Mouse (Mus musculus) layer of hippocampus, adult 11-12 months (tissue): ENCODE measurements around the gene Asb15.

Source experiments
- DNase-seq: peaks from one replicate; pipeline ENCODE4 v3.0.0; 2022; ENCODE audit warnings: low spot score

Asb15 gene

DNA sequence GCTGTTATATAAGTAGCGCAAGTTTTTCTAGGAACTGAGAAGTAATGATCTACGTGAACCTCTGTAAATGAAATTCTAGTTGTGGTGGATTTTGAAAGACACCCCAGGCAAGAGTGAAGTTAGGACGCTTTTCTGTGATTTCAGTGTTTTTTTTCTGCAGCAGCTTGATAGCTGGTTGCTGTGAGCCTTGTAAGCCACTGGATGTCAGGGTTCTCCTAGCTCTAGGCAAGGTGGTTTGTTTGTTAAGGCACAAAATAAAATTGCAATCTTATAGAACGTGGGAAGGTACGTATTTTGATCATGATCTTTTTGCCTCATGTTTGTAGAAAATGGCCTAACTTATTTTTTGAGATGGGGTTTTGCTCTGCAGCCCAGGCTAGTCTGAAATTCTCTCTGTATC, 41.0 kb downstream of the Asb15 start:
- DNase-seq: no peak

DNA sequence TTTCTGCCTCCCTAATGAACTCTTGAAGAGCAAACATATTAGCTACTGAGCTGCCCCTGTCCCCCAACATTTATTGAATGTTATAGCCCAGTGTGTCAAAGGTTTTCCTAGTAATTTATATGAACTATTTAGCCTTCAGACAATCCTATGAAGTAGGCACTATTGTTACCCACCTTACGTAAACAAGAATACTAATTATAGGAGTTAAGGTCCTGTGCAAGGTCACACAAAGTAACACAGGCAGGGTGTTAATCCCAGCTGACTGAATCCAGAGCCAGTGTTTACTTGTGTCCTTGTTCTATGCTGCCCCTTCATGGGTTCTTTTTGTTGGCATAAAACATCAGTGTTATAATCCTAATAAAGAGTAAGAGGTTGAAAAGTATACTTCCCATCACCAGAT, 41.8 kb downstream of the Asb15 start:
- no peak for DNase-seq

DNA sequence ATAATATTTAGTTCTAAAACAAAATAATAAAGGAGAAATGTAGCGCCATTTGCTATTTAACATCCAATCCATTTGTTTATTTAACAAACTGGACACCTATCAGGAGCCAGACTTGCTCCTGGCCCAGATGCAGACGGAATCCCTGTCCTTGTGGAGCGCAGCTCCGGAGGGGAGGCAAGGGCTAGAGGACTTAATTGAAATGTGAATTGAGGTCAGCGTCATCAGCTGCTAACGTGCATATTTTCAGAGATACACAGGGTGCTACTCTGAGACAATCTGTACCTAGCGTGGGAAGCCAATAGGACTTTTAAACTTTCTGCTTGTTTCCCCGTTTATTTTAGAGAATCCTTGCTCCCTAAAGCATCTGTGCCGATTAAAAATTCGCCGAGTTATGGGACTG, 42.3 kb downstream of the Asb15 start:
- no peak for DNase-seq

DNA sequence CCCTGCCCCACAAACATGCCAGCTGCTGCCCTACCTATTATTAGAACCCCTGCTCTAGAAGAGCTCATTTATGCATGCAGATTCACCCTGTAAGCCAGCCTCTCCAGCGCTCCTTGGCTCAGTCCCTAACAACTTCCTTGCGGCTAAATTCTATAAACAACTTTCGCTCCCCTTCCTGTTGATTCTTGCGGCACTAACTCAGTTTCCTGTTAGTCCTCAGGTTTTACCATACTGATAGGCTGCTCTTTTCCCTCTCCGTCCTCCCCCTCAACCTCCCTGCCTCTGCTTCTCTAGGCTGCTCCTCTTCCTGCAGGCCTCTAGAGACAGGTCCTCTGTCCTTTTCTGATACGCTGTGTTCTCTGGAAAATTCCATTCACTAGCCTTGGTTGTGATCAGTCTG, 43.2 kb downstream of the Asb15 start:
- DNase-seq: no peak

DNA sequence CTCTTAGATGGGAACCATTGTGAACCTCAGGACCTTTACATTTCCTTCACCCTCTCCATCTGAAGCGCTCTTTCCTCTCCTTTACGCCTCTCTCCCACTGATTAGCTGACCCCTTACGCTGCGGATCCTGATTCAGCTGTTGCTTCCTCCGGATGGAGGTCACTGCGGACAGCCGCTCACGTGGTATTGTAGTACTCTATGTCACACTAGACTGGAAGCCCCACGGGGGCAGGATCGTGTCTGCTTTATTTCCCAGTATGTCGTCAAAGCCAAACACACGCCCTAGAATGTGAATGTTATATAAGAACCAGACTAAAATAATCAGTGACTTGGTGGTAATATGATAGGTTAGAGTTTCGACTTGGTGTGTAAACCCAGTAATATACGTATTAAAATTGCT, 44.5 kb downstream of the Asb15 start:
- DNase-seq: no peak

DNA sequence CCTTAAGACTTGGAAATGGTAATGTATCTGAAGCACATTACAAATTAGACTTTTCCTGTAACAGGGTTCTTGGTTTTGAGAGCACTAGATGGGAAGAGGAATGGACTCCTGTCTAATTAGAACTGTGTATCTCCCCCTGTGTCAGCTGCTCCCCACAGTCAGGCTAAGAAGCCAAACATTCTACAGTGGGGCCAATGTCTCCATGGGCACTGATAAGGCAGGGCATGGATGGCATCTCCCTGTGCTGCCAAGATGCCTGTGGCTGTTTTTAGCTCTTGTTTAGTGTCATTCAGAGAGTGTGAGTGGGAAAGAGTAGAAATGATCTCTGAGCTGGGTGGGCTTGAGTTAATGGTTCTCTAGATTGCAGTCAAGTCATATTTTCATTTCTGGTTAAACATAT, 45.4 kb downstream of the Asb15 start:
- no peak for DNase-seq

DNA sequence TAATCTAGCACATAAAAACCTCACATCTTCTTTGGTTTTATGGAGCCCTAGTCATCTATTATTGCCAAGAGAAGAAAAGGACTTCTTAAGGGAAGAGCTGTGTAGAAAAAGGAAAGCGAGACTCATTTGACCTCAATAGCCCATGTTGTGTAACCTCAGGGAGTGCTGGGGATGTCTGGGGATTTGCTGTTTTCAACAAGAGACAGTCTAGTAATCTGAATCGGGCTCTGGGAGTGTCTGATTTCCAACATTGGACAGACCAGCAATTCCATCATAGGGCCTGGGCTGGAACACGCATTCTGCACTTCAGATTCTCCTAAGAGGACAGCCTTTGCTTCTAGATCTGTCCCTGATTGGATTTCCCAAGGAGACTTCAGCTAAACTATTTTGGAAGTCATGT, 55.5 kb downstream of the Asb15 start:
- DNase-seq: no peak

DNA sequence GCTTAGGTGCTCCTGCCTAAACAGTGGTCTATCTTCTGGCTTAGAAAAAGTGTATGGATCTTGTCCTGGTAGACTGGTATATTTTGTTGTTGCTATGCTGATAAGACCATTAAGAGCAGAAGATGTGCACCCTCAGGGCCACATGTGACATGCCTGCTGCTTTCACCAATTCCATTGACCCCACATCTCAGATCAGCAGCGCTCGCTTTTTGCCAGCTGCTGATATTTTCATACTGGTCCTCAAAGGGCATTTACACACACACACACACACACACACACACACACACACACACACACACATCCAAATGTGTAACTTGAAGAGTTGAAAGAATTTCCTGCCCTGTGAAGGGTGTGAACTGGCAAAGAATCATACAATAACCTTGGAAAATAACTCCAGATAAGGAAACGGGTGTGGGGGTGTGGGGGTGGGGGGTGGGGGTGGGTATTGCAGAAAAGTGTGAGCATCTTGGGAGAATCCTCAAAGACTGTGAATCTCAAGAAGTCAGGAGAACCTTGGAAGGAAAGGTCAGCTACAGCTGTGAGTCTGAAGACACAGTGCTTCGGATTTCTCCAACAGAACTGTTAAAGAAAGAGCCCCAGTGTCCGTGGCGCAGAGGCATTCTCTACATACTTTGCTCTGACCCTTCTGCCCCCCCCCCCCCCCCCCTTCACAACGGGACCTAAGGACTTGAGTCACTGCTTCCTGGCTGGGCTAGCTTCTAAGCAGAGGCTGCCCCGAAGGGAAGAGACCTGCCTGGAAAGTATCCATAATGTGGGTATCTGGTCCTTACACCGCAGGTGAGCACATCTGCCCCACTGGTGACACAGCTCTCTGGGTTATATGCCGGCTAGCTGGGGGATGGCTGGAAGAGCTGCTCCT, 57.7 kb downstream of the Asb15 start:
- DNase-seq: no peak

DNA sequence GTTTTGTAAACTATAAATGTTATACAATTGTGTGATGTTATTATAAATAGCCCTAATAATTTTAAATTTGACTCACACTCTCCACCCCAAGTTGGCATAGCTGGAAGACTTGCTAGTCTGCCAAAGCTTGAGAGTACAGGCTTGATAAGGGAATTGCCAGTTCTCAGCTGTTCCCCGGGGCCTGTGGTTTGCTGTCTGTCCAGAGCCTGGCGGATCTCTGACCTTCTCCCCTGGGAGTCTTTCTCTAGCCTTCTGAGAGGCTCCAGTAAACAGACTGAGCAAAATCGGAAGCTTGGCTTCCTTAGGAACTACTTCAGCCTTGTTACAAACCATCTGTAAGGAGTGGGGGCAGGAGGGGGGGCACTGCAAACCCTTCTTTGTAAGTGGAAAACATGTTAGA, 58.9 kb downstream of the Asb15 start:
- peak; percentile 14 for DNase-seq

DNA sequence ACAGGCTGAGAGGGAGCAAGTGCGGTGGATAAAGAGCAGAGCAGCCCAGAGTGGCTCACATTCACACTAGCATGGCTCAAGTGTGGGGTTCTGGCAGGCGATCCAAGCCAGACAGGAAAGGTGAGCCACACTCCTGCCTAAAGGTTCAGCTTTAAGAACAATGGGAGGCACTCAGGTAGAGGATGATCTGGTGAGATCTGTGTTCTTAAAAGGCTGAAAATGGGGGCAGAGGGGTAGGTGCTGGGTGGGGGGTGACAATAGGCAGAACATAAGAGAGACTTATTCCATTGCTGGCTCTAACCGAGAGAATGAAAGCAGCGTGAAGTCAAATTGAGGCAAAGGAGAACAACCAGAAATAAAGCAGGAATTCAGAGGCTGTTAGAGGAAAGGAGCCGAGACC, 62.3 kb downstream of the Asb15 start:
- DNase-seq: no peak

DNA sequence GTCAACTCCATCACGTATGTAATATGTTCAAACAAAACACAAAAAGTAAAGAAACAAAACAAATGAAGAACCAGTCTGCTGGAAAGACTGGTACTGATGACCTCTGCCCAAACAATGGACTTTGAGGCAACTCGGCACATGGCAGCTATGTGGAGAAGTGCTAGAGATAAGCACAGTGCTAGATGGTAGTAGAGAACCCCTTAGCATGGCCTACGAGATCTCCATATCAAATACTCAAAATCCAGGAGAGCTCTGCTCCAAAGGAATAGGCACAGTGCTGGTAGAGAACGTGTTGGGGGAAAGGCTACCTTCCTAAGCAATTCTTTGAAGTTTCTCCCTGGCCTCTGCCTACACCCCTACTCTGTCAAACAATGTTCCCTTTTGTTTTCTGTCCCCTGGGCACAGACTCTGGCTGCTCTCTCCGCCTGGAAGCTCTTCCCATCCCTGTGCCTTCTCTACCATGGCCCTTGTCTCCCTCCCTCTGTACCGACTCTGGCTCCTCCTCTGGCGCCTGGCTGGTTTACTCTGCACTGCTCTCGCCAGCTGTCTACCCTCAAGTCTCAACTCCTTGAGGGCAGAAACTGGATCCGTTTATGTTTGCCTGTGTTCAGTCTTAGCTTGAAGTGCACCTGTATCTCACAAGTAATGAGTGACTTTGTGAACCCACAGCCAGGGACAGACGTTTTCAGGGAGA, 63.7 kb downstream of the Asb15 start:
- no peak for DNase-seq

DNA sequence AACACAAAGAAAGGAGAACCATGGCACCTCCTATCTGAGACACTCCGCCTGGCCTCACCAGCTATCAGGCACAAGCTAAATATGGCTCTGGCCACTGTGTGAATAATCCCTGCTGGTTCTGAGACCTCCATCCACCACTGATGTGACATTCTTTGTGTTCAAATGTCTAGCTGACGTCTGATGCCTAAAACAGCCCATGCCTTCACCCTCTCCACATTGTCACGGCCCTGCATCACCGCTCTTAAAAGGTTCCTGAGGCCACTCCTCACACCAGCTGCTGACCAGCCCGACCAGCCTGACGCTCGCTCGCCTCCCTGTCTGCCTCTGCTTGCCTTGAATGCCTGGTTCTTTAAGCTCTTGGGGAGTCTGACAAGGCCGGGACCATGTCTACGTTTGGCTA, 69.6 kb downstream of the Asb15 start, which contains the start of gene Lmod2:
Lmod2 (plus strand) TSS at position 263 of the 400 bp plus-strand sequence.
- no peak for DNase-seq

DNA sequence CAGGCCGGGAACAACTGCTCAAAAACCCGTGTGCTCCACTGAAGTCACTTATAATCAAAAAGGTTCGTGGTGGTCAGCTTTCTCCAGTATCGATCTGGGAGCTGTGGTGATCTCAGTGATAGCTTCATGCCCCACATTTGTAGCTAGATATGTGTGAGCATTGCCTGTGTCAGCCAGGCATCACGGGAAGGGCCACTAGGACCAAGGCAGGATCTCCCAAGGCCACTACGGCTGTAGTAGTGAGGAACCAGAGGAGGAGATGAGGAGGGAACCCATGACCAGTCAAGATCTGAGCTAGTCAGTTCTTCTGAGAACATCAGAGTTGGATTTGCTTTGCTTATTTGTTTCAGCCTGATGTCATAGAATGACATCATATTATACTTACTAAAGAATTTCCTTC, 71.2 kb downstream of the Asb15 start:
- no peak for DNase-seq

DNA sequence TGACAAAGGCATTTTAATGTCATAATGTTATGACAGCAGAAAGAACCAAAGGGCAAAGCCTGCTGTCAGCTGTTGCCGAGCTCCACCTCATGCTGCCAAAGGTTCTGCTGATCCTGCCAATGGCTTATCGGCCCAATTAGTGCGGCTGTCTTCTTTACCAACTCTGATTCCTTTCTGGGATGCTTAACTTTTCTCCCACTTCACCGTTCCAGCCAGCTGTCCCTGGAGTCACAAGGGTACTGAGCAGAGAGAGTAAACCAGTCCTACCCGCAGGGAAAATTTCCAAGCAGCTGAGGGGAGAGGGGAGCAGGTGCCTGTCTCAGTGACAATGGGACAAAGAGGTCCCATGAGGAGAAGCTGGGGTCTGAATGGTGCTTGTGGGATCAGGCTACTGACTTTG, 71.7 kb downstream of the Asb15 start:
- no peak for DNase-seq

DNA sequence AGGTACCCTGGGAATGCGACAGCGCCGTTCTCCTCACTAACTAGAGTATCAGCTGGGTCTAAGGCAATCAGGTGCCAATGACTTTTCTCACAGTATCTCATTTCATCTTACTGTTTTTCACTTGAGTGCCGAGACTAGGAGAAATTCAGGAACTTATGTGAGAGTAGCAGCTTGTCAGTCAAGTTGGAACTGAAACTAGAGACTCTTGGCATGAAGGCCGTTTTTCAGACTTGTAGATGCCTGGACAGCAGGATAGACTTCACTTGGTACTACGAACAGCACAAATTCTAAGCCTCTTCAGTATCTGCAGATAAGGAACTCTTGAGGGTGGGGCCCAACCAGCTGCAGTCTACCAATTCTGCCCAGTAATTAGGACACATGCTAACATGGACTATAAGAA, 72.2 kb downstream of the Asb15 start:
- DNase-seq: no peak

DNA sequence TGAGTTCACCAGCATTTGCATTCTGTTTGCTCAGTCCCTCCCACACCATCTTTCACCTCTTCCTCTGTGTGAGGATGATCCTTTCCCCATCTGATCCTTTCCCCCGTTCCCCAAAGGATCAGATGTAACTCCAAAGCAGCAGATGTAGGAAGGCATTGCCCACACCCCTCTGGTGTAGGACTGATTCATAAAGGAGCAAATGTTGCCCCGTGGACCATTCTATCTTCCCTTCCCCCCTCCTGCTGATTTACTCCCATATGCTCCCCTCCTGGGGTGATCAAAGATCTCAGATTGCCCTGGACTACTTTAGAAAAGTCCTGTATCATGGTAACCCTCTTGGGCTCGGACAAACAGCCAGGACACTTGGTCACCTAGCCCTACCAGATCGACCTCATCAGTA, 72.8 kb downstream of the Asb15 start:
- no peak for DNase-seq

DNA sequence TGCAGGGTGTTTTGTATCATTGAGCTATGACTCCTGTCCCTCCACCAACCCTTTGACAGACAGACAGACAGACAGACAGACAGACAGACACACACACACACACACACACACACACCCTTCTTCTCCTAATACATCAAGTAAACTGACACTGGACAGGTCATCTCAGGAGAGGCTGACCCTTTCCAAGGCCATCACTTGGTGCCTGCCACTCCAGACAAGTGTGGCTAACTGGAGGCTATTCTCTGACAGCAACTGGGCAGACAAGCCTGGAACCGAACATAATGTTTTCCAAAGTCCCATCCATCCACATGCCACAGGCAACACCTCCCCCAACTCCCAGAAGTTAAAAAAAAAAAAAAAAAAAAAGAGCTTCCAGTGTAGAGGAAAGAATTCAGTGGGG, 73.7 kb downstream of the Asb15 start:
- no peak for DNase-seq

DNA sequence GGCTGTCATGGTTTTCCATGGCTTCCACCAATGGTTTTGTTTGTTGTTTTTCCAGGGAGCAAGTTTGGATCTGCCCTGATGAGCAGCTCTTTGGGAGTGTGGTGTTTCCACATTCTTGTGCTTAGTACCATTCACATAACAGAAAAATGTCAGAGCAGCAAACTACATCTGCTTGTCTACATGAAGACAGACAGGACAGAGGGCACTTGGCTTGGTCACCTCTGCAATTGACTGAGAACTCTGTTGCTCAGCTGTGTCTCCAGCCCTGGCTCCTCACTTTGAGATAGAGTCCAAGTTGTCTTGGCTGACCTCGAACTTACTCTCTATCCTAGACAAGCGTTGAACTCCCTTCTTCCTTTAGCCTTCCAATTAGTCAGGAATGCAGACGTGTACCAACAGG, 74.4 kb downstream of the Asb15 start:
- DNase-seq: no peak

DNA sequence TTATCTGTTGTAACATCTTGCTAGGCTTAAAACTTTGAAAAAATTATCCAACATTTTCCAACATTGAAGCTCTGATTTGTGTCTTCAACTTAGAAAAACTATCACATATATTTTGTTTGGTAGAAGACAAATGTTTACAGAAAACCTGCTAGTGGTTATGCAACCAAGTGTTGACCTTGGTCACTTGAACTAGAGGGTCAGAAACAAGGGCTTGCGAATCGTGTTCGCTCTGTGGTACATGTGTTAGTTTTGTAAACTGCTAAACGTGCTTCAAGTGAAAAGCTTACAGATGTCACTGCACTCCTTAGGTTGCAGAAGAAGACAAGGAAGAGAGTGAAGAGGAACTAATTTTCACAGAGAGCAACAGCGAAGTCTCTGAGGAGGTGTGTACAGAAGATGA, 75.0 kb downstream of the Asb15 start:
- no peak for DNase-seq

DNA sequence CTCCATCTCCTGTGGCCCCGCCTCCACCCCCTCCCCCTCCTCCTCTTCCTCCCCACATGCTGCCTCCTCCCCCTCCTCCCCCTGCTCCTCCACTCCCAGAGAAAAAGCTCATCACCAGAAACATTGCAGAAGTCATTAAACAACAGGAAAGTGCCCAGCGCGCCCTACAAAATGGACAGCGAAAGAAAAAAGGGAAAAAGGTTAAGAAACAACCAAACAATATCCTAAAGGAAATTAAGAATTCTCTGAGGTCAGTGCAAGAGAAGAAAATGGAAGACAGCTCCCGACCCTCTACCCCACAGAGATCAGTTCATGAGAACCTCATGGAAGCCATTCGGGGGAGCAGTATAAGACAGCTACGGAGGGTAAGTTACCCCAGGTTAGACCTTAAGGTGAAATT, 76.3 kb downstream of the Asb15 start:
- no peak for DNase-seq

DNA sequence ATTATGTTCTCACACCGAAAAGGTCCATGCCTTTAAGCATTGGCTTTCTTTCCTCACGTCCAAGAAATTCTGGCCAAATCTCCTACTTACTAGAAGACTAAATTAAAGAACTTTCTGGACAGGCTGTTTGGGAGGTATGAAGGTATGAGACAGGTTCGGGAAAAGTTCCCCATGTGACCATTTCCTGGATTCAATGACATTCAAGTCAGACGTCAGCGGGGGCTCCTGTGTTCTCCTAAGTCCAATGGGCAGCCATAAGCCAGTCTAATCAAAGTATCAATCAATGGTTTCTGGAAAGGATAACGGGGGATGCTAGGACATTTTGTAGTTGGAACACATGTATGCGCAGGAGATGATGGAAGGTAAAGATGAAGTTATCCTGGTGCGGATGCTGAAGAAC, 77.7 kb downstream of the Asb15 start:
- DNase-seq: no peak

DNA sequence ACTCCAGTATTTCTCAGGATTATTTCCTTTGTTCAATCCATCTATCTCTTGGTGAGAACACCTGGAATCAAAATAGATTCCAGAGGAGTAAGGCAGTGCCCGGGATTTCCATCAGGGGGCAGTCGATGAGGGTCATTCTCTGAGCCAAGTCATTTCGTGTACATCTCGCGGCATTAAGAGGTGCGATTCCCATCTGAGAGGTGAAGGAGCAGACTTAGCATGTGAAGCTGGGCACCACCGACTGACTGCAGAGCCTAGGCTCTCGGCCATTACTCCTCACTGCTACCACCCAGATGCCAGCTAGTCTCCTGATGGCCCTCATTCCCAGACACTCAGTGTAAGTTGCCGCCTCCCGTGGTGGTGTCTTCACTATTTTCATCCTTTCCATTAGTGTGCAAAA, 78.6 kb downstream of the Asb15 start:
- no peak for DNase-seq

DNA sequence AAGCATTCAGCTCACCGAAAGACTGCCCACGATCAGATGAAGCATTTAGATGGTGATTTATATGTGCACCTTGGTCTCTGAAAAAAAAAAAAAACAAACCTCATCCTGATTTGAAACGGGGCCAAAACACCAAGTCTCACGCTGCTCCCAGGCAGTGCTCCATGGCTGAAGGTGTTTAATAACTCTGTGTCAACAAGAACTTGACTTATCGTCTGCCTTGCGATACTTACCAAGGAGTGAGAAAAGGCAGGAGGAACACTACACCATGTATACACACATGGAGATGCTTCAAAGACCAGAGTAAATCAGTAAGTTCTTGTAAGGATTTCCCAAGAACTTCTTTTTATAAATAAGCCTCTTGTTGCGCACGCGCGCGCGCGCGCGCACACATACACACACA, 79.6 kb downstream of the Asb15 start:
- DNase-seq: no peak

DNA sequence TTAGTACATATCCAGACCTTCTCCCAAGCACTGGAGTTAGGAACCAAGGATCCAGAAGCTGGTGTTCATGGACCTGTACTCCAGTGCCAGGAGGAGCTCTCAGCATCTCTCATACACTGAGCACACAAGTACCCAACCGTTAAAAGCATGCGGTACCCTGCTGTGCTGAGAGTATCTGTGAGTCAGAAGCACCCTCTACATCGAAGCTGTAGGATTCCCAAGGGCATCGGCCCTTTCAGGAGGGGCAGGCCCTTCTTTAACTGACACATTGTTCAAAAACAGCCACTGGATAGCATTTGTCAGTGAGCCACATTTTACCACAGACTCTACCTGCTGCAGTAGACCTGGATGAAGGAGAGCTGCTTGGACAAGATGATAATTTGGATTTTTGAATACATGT, 80.2 kb downstream of the Asb15 start:
- no peak for DNase-seq
